Mouse (Mus musculus) adrenal gland, adult 8-10 months (tissue): ENCODE measurements around the gene Cacna2d1. TPM values are rescaled to one million over a fixed set of nuclear protein-coding genes. Genes with fewer than 3 reads are reported as not detected.

ENCODE experiments used
- DNase-seq: peaks from one replicate; pipeline ENCODE4 v3.0.0; 2022
- total RNA-seq, 4 experiments: library from RNA; stranded (reverse); gene quantifications; 2 replicates each; pipeline ENCODE4 v1.2.4; 2022

Cacna2d1 gene
- total RNA-seq, 4 experiments from 2014 or later = 114 to 218 (median 141) TPM

GRCm38 (mm10) chr5:16163270-16163669 lies 228.8 kb downstream of the Cacna2d1 start:
- DNase-seq = no peak

- no peak for DNase-seq
Observed at GRCm38 (mm10) chr5:16166117-16166867, 231.8 kb downstream of the Cacna2d1 start.

GRCm38 (mm10) chr5:16166868-16167267 lies 232.4 kb downstream of the Cacna2d1 start:
- DNase-seq = no peak

- DNase-seq = peak; percentile 34
Observed at GRCm38 (mm10) chr5:16181041-16181440, 246.6 kb downstream of the Cacna2d1 start.

GRCm38 (mm10) chr5:16184064-16184463 lies 249.6 kb downstream of the Cacna2d1 start:
- peak; percentile 46 for DNase-seq

GRCm38 (mm10) chr5:16187931-16188330 lies 253.4 kb downstream of the Cacna2d1 start:
- DNase-seq = peak; percentile 51

- no peak for DNase-seq
Observed at GRCm38 (mm10) chr5:16189878-16190277, 255.4 kb downstream of the Cacna2d1 start.

- DNase-seq = no peak
Observed at GRCm38 (mm10) chr5:16191165-16191564, 256.7 kb downstream of the Cacna2d1 start.

- no peak for DNase-seq
Observed at GRCm38 (mm10) chr5:16199816-16200215, 265.3 kb downstream of the Cacna2d1 start.

GRCm38 (mm10) chr5:16221960-16222359 lies 287.5 kb downstream of the Cacna2d1 start:
- DNase-seq = no peak

- no peak for DNase-seq
Observed at GRCm38 (mm10) chr5:16225359-16225758, 290.9 kb downstream of the Cacna2d1 start.

- DNase-seq = no peak
Observed at GRCm38 (mm10) chr5:16229384-16229783, 294.9 kb downstream of the Cacna2d1 start.

- no peak for DNase-seq
Observed at GRCm38 (mm10) chr5:16231477-16231876, 297.0 kb downstream of the Cacna2d1 start.

- DNase-seq = no peak
Observed at GRCm38 (mm10) chr5:16234891-16235290, 300.4 kb downstream of the Cacna2d1 start.

GRCm38 (mm10) chr5:16235864-16236263 lies 301.4 kb downstream of the Cacna2d1 start:
- no peak for DNase-seq

- DNase-seq = no peak
Observed at GRCm38 (mm10) chr5:16236608-16237007, 302.1 kb downstream of the Cacna2d1 start.

GRCm38 (mm10) chr5:16237972-16238371 lies 303.5 kb downstream of the Cacna2d1 start:
- DNase-seq = no peak

- DNase-seq = no peak
Observed at GRCm38 (mm10) chr5:16240255-16240654, 305.8 kb downstream of the Cacna2d1 start.

- DNase-seq = no peak
Observed at GRCm38 (mm10) chr5:16243599-16243998, 309.1 kb downstream of the Cacna2d1 start.

GRCm38 (mm10) chr5:16252738-16253513 lies 318.4 kb downstream of the Cacna2d1 start:
- DNase-seq = no peak

GRCm38 (mm10) chr5:16253768-16254167 lies 319.3 kb downstream of the Cacna2d1 start:
- no peak for DNase-seq

- DNase-seq = no peak
Observed at GRCm38 (mm10) chr5:16265385-16265784, 330.9 kb downstream of the Cacna2d1 start.

GRCm38 (mm10) chr5:16277058-16277457 lies 342.6 kb downstream of the Cacna2d1 start:
- no peak for DNase-seq

- DNase-seq = no peak
Observed at GRCm38 (mm10) chr5:16281229-16281628, 346.7 kb downstream of the Cacna2d1 start.
